Mouse (Mus musculus) mouse trophoblast stem cell (cell line): ENCODE measurements around the gene Dctn2.

ENCODE experiments used
- in situ Hi-C, 2 experiments: fragments of 300-500 bp; cut with MseI, MboI; formaldehyde crosslinking; loops; 2 replicates in 1 of 2; 3 replicates in 1 of 2; pipeline ENCODE4 v1.15.1; 2025

The Dctn2 gene

GRCm38 (mm10) chr10:127262548-127263398 lies 3.4 kb upstream of the Dctn2 start, which contains the start of gene Kif5a:
Gene Kif5a, minus strand, starts transcription at chr10:127263348.
- in situ Hi-C loops, result no loop called here

- in situ Hi-C loops, result no loop called here
Observed at GRCm38 (mm10) chr10:127263631-127264030, 2.5 kb upstream of the Dctn2 start.

DNA sequence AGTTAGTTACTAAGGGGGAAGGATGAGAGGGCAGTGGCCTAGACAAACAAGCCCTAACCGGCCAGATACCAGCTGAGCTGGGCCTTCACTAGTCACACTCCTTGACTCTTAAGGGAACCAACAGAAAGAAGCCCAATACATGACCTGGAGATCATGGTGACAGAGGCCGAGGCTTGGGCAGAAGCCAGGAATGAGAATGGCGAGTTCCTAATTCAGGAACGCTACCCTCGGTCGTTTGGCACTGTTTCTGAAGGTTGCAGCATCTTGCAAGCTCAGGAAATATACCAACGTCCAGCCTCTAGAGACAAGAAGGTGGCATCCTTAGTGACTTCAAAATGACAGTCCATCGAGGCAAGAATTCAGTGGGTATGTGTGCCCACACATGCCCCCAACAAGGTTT lies 1.8 kb upstream of the Dctn2 start:
- in situ Hi-C loops, result no loop called here

DNA sequence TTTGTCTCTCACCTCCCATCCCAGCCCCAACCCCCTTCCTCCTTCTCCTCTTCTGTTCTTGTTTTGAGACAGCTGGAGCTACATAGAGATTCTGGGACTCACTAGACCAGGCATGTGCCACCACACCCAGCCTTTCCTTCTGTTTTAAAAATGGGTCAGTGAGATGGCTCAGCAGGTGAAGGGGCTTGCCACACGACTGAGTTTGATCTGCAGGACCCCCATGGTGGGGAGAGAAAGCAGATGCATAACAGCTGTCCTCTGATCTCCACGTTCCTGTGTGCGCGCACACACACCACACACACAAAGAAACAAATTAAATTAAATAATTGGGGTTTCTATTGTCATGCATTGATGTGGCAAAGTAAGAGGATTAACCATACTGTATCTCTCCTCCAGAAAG lies 1.2 kb upstream of the Dctn2 start:
- in situ Hi-C loops, result no loop called here

DNA sequence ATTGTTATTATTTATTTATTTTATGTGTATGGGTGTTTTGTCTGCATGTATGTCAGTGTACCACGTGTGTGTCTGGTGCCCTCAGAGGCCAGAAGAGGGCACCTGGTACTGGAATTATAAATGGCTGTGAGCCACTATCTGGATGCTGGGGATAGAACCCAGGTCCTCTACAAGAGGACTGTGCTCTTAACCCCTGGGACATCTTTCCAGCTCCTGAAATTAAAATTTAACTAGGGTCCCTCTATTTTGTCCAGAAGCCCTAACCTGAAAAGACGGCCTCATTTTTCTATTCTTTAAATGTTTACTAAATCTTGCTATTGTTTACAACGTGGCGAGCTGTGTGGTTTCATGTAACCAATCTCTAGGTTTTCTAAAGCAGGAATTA lies 449 bp upstream of the Dctn2 start:
- in situ Hi-C loops, result no loop called here

- in situ Hi-C loops, result no loop called here
Observed at GRCm38 (mm10) chr10:127267318-127267717, 1.1 kb downstream of the Dctn2 start.

- in situ Hi-C loops, result no loop called here
Observed at GRCm38 (mm10) chr10:127268401-127268800, 2.2 kb downstream of the Dctn2 start.

- in situ Hi-C loops, result no loop called here
Observed at GRCm38 (mm10) chr10:127269036-127269435, 2.9 kb downstream of the Dctn2 start.

GRCm38 (mm10) chr10:127269884-127270283 lies 3.7 kb downstream of the Dctn2 start:
- in situ Hi-C loops, result no loop called here

DNA sequence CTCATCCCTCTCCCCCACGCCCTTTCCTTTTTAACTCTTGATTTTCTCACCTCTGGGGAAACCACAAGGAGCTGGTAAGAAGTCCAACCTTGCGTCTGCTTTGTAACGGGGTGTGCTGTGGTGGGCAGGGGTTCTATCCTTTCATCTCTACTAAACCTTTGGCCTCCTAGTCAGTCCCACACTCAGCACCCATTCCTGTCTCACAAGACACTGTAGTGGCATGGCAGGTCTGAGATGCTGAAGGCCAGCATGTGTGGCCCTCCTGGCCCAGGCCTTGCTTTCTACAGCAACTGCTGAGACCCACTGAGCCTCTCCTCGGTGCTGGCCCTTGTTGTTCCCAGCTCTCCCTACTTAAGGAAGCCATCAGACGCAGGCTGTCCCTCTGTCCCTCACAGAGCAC lies 6.2 kb downstream of the Dctn2 start:
- in situ Hi-C loops, result no loop called here

- in situ Hi-C loops, result no loop called here
Observed at GRCm38 (mm10) chr10:127274261-127275022, 8.3 kb downstream of the Dctn2 start.

- in situ Hi-C loops, result no loop called here
Observed at GRCm38 (mm10) chr10:127279730-127280129, 13.6 kb downstream of the Dctn2 start.

- in situ Hi-C loops, result no loop called here
Observed at GRCm38 (mm10) chr10:127281316-127281715, 15.1 kb downstream of the Dctn2 start.

- in situ Hi-C loops, result no loop called here
Observed at GRCm38 (mm10) chr10:127282620-127283215, 16.6 kb downstream of the Dctn2 start.

DNA sequence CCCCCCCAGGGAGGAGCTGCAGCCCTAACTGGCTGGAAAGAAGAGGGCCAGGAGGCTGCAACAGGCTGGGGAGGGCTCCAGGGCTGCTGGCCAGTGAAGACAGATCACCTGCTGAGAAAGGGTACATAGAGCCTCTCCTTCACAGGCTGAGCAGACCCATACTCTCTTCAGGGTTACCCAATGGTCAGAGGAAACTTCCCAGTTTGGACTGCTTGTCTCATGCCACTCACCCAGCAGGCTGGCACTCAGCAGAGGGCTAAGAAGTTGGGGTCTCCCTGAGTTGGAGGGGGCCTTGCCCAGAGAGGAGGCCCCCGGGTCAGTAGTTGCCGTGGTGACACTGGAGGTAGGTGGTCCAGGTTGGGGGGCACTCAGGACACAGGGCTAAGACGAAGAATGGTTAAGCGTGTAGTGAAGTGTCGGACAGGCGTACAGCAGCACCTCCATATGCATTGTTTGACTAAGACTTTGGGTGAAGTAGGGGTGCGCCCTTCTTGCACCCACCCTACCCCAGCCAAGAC lies 18.0 kb downstream of the Dctn2 start:
- in situ Hi-C loops, result no loop called here

- in situ Hi-C loops, result no loop called here
Observed at GRCm38 (mm10) chr10:127284724-127285500, 18.7 kb downstream of the Dctn2 start.

GRCm38 (mm10) chr10:127285644-127286043 lies 19.5 kb downstream of the Dctn2 start:
- in situ Hi-C loops, result no loop called here

GRCm38 (mm10) chr10:127286194-127286593 lies 20.0 kb downstream of the Dctn2 start:
- in situ Hi-C loops, result no loop called here

DNA sequence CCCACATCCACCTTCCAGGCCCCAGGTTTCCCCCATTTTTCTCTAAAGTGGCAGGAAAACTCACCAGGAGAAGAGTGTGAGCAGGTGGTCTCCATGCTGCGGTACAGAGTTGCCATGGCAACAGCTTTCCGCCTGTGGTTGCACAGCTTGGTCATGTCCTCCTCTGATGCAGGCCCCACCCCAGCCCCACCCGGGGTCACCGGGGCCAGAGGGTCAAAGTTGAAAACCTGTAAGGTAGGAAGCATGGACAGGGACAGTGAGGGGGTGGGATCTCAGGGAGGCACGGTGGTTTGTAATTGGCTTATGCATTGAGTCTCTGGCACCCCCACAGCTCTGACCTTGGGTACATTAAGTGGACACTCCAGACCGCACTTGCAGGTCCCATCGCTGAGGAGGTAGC lies 20.6 kb downstream of the Dctn2 start:
- in situ Hi-C loops, result no loop called here

GRCm38 (mm10) chr10:127287271-127287935 lies 21.2 kb downstream of the Dctn2 start:
- in situ Hi-C loops, result no loop called here

DNA sequence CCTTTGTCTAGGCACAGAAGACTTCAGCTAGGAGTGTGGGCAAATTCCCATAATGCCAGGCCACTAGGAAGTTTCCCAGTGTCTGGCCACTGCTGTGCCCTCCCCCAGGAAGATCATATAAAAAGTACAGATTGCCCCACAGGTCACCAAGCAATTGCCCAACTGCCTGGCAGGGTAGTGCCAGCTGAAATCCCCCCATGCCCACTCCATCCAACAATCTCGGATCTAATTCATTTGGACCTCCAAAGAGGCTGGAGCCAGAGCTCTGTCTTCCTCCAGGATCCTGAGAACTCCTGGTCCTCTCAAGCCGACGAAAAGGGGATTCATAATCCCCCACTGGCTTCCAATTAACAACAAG lies 21.7 kb downstream of the Dctn2 start:
- in situ Hi-C loops, result no loop called here
